Mouse (Mus musculus) limb, embryonic 14.5 days (tissue): ENCODE results near the gene Zfp786. TPM values are rescaled to one million over a fixed set of nuclear protein-coding genes. Genes with fewer than 3 reads are reported as not detected.
A peak's percentile ranks its signal among the peaks of the same experiment; 100 is the strongest.

ENCODE experiments used
- ATAC-seq: fragments of 200-750 bp; cut with Nextera tagmentation; 2 replicates; pipeline ENCODE4 v1.8.0; 2017; ENCODE audit warnings: low read depth, moderate number of reproducible peaks, moderate TSS enrichment; ENCODE audit not compliant: low FRiP score
- DNase-seq: peaks from one replicate; pipeline ENCODE4 v3.0.0-alpha.2; 2015; ENCODE audit warnings: low spot score
- H3K27ac ChIP-seq: fragments of 300-500 bp; sonication (generic); replicated peaks from 2 replicates; pipeline ENCODE4 v1.5.1; 2014; ENCODE audit warnings: low read depth, mild to moderate bottlenecking, low read length, moderate library complexity, mixed read lengths
- H3K27me3 ChIP-seq: fragments of 300-500 bp; sonication (generic); 2 replicates; pipeline ENCODE4 v1.6.1; 2014; ENCODE audit warnings: low read length, mixed read lengths; ENCODE audit not compliant: control insufficient read depth, insufficient read depth
- H3K36me3 ChIP-seq: fragments of 300-500 bp; sonication (generic); 2 replicates; pipeline ENCODE4 v1.6.1; 2014; ENCODE audit warnings: mild to moderate bottlenecking, low read length, moderate library complexity, mixed read lengths; ENCODE audit not compliant: control insufficient read depth, insufficient read depth
- H3K4me1 ChIP-seq: fragments of 300-500 bp; sonication (generic); 2 replicates; pipeline ENCODE4 v1.6.1; 2014; ENCODE audit warnings: antibody characterized with exemption, low read length, mixed read lengths; ENCODE audit not compliant: control insufficient read depth, insufficient read depth
- H3K4me2 ChIP-seq: fragments of 300-500 bp; sonication (generic); replicated peaks from 2 replicates; pipeline ENCODE4 v1.6.1; 2014; ENCODE audit warnings: low read depth, mild to moderate bottlenecking, low read length, moderate library complexity; ENCODE audit not compliant: severe bottlenecking
- H3K4me3 ChIP-seq: fragments of 300-500 bp; sonication (generic); replicated peaks from 2 replicates; pipeline ENCODE4 v1.5.1; 2014; ENCODE audit warnings: low read length
- H3K9ac ChIP-seq: fragments of 300-500 bp; sonication (generic); 2 replicates; pipeline ENCODE4 v1.6.1; 2014; ENCODE audit warnings: mild to moderate bottlenecking, low read depth, low read length, moderate library complexity; ENCODE audit not compliant: severe bottlenecking
- H3K9me3 ChIP-seq: fragments of 300-500 bp; sonication (generic); 2 replicates; pipeline ENCODE4 v1.6.1; 2016; ENCODE audit warnings: low read length; ENCODE audit not compliant: control insufficient read depth
- POLR2A ChIP-seq: fragments of 200-500 bp; IDR thresholded peaks from 2 replicates; pipeline ENCODE4 v1.8.0; 2012; ENCODE audit warnings: inconsistent platforms, mild to moderate bottlenecking, moderate library complexity, borderline replicate concordance; ENCODE audit not compliant: insufficient read depth, insufficient read length; ENCODE audit errors: extremely low read depth
- WGBS: fragments of 180-500 bp; shearing (Covaris S2); extraction: QIAGEN DNeasy Blood & Tissue Kit; methylation state at CpG from one replicate; pipeline ENCODE4 v1.1.7; 2014; 5-methylcytosine and 5-hydroxymethylcytosine counted together
- polyA plus RNA-seq, 2 experiments: library from polyadenylated mRNA; depleted of rRNA in 1 of 2; stranded (reverse) in 1 of 2; unstranded in 1 of 2; fragments of >200 nt; fragmentation: Nextera tagmentation in 1 of 2; extraction: Ambion mirVana in 1 of 2; gene quantifications; 2 replicates each; pipeline versions ENCODE4 v1.2.1 to v1.2.3; 2012 to 2014

Gene Zfp786
- polyA plus RNA-seq, 2 experiments: 2.0 to 2.9 TPM

GRCm38 (mm10) chr6:47813257-47813878, 17.3 kb downstream of the Zfp786 start, which contains the start of gene Pdia4:
Gene Pdia4 (minus strand): TSS chr6:47813430.
- H3K9ac ChIP-seq: peak within 1 kb of the TSS; percentile 93
- peak; percentile 99 for DNase-seq
- TF ChIP-seq POLR2A: peak; percentile 88; the same call in 1 of the 2 replicates
- peak within 1 kb of the TSS; percentile 95 for H3K27ac ChIP-seq
- H3K9me3 ChIP-seq: no peaks in the 10 kb centered on the region
- peak within 1 kb of the TSS; percentile 86 for H3K4me3 ChIP-seq
- ATAC-seq: peak; percentile 99
- peaks cover 5% of the 10 kb centered on the region; the same call in 1 of the 2 replicates for H3K36me3 ChIP-seq
- peak within 1 kb of the TSS; percentile 81 for H3K4me2 ChIP-seq
- no peaks in the 10 kb centered on the region for H3K27me3 ChIP-seq
- H3K4me1 ChIP-seq: peaks cover 29% of the 10 kb centered on the region
- WGBS: 0% methylated on average over 40 of the region's 44 CpGs

DNA sequence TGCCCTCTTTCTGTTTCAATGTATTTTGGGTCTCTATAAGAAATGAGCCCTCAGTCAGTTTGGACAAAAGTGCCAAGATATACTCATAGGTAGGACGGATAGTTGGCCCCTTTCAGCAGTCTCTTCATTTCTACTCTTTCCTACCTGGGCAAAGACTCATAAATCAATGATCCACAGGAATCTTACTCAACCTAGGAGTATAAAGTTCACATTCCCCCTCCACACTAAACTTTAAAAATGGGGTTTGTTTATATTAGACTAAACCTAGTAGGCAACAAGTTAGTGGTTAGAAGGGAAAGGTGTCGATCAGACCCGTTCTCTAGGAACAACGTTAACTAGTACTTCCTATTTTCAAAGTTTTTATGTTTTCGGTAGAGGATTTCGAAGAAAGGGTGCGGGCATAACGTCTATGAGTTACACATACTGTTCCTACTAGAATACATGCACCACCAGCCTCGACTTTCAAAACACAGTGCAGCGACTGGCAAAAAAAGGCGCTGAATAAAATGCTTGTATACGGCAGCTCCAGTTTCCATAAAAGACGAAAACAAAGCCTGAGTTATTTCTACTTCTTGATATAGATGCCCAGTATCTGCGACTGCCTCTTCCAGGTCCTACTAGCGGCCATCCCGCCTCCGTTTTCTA, 18.3 kb downstream of the Zfp786 start:
- Histone ChIP-seq H3K9ac (peak overlapping the region; percentile 93), H3K4me2 (peak overlapping the region; percentile 81), H3K4me3 (peak overlapping the region; percentile 86), H3K27me3 (no peaks in the 10 kb centered on the region), H3K36me3 (peaks cover 14% of the 10 kb centered on the region; the same call in 1 of the 2 replicates), H3K9me3 (no peaks in the 10 kb centered on the region), H3K27ac (peak overlapping the region; percentile 95), H3K4me1 (peaks cover 29% of the 10 kb centered on the region)
- TF ChIP-seq POLR2A: no peak
- no peak for ATAC-seq
- no peak for DNase-seq
- under 1% methylated on average over 17 of the region's 17 CpGs for WGBS

- WGBS: 60% methylated on average over 5 of the region's 5 CpGs
- Histone ChIP-seq H3K36me3 (peaks cover 23% of the 10 kb centered on the region), H3K4me1 (peaks cover 29% of the 10 kb centered on the region), H3K27ac (no peak overlapping the region), H3K9me3 (no peaks in the 10 kb centered on the region), H3K4me2 (peak overlapping the region; percentile 81), H3K27me3 (no peaks in the 10 kb centered on the region), H3K4me3 (peak overlapping the region; percentile 86), H3K9ac (peak overlapping the region; percentile 93)
- no peak for TF ChIP-seq POLR2A
- no peak for ATAC-seq
- DNase-seq: no peak
These were observed 19.3 kb downstream of the Zfp786 start for GRCm38 (mm10) chr6:47811324-47811723.

GRCm38 (mm10) chr6:47810181-47810580, 20.5 kb downstream of the Zfp786 start:
- H3K4me1 ChIP-seq: peaks cover 29% of the 10 kb centered on the region
- WGBS: 81% methylated on average over 2 of the region's 2 CpGs
- no peaks in the 10 kb centered on the region for H3K27me3 ChIP-seq
- no peak overlapping the region for H3K27ac ChIP-seq
- no peak for TF ChIP-seq POLR2A
- H3K9ac ChIP-seq: no peak overlapping the region
- H3K4me2 ChIP-seq: no peak overlapping the region; the same call in 1 of the 2 replicates
- no peak overlapping the region for H3K4me3 ChIP-seq
- H3K36me3 ChIP-seq: peaks cover 34% of the 10 kb centered on the region
- ATAC-seq (no peak), DNase-seq (no peak)
- H3K9me3 ChIP-seq: no peaks in the 10 kb centered on the region

GRCm38 (mm10) chr6:47809053-47809452, 21.6 kb downstream of the Zfp786 start:
- WGBS: 80% methylated on average over 4 of the region's 4 CpGs
- H3K27me3 ChIP-seq: no peaks in the 10 kb centered on the region
- no peak overlapping the region for H3K4me2 ChIP-seq
- no peak overlapping the region for H3K4me3 ChIP-seq
- H3K36me3 ChIP-seq: peaks cover 45% of the 10 kb centered on the region
- H3K9me3 ChIP-seq: no peaks in the 10 kb centered on the region
- no peak overlapping the region for H3K27ac ChIP-seq
- H3K9ac ChIP-seq: no peak overlapping the region; the same call in 1 of the 2 replicates
- peaks cover 26% of the 10 kb centered on the region for H3K4me1 ChIP-seq
- ATAC-seq (no peak), DNase-seq (no peak)
- no peak for TF ChIP-seq POLR2A
